Mouse (Mus musculus): ENCODE data around the gene Taf8. TPM values are rescaled to one million over a fixed set of nuclear protein-coding genes. Genes with fewer than 3 reads are reported as not detected.
"Not testable (repeated sequence)": the region's sequence is repeated elsewhere in the genome, so short reads cannot be mapped to it uniquely, and the experiment has no call there.

Gene Taf8
- polyA plus RNA-seq, 1 experiment from 2014 or later = 24.0 TPM

- not testable (repeated sequence) for DNase-seq (ENCODE audit: low spot score); H3K27ac ChIP-seq (ENCODE audit: low read depth, low read length); H3K9me3 ChIP-seq (replicated peaks; ENCODE audit: control insufficient read depth, low read length); H3K4me1 ChIP-seq (ENCODE audit: control insufficient read depth, insufficient read depth, low read length); H3K27me3 ChIP-seq (replicated peaks; ENCODE audit: control insufficient read depth, insufficient read depth, low read length); H3K9ac ChIP-seq (ENCODE audit: low read length); H3K4me3 ChIP-seq (ENCODE audit: low read depth, low read length); ATAC-seq
- peak overlapping the region; percentile 48; the same call in 1 of the 2 replicates for H3K4me2 ChIP-seq (ENCODE audit: low read length)
- H3K36me3 ChIP-seq (ENCODE audit: control insufficient read depth, insufficient read depth, low read length) = peaks cover 27% of the 10 kb centered on the region
- WGBS = 77% methylated on average over 6 of the region's 6 CpGs
These were observed 584 bp upstream of the Taf8 start for GRCm38 (mm10) chr17:47502707-47503045.

- no peak for DNase-seq (ENCODE audit: low spot score)
- peak overlapping the region; percentile 57 for H3K4me3 ChIP-seq (ENCODE audit: low read depth, low read length)
- H3K27me3 ChIP-seq (replicated peaks; ENCODE audit: control insufficient read depth, insufficient read depth, low read length) = no peaks in the 10 kb centered on the region
- H3K36me3 ChIP-seq (ENCODE audit: control insufficient read depth, insufficient read depth, low read length) = peaks cover 33% of the 10 kb centered on the region
- peaks cover 7% of the 10 kb centered on the region for H3K4me1 ChIP-seq (ENCODE audit: control insufficient read depth, insufficient read depth, low read length)
- 9% methylated on average over 11 of the region's 11 CpGs for WGBS
- no peak for ATAC-seq
- no peak overlapping the region for H3K27ac ChIP-seq (ENCODE audit: low read depth, low read length)
- peak overlapping the region; percentile 75 for H3K9ac ChIP-seq (ENCODE audit: low read length)
- H3K4me2 ChIP-seq (ENCODE audit: low read length) = peak overlapping the region; percentile 77
- H3K9me3 ChIP-seq (replicated peaks; ENCODE audit: control insufficient read depth, low read length) = no peaks in the 10 kb centered on the region
These were observed 561 bp downstream of the Taf8 start for GRCm38 (mm10) chr17:47501531-47501930.

DNA sequence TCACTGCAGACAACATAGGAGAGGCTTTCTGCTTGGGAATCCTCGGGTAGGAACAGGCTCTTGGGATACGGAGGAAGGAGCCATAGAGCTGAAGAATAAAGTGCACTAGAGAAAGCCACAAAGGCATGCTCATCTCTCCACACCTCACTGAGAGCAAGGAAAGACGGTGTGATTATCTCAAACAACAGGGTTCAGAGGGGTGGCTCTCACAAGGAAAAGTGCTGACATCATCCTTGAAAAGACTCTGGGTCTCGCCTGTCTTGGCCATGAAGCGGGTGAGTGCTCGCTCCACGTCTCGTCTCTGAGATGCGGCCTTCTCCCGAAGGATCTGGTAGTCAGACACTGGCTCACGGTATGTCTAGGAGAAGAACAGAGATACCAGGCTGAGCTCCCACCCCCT, 8.0 kb downstream of the Taf8 start:
- no peak overlapping the region for H3K4me2 ChIP-seq (ENCODE audit: low read length)
- 90% methylated on average over 11 of the region's 11 CpGs for WGBS
- H3K4me1 ChIP-seq (ENCODE audit: control insufficient read depth, insufficient read depth, low read length) = no peaks in the 10 kb centered on the region
- no peaks in the 10 kb centered on the region for H3K27me3 ChIP-seq (replicated peaks; ENCODE audit: control insufficient read depth, insufficient read depth, low read length)
- H3K36me3 ChIP-seq (ENCODE audit: control insufficient read depth, insufficient read depth, low read length) = peaks cover 87% of the 10 kb centered on the region
- H3K4me3 ChIP-seq (ENCODE audit: low read depth, low read length) = no peak overlapping the region
- no peaks in the 10 kb centered on the region for H3K9me3 ChIP-seq (replicated peaks; ENCODE audit: control insufficient read depth, low read length)
- no peak overlapping the region for H3K27ac ChIP-seq (ENCODE audit: low read depth, low read length)
- ATAC-seq = no peak
- no peak for DNase-seq (ENCODE audit: low spot score)
- H3K9ac ChIP-seq (ENCODE audit: low read length) = no peak overlapping the region

DNA sequence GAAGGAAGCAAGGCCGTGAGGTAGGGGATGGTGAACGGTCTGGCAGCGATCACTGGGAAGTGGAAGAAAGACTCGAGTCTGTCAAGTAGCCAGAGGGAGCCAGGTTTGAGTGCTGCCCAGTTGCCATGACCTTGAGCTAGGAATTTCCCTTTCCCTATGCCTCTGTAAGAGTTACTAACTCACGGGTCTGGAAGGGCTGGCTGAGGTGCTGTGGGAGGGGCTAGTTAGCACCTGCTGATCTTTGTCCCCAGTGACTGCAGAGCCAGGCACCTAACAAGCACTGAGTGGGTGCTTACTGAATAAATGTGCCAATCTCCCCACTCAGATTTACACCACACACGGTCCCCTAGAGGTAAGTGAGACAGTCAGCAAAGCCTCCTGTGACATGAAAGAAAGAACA, 8.4 kb downstream of the Taf8 start:
- DNase-seq (ENCODE audit: low spot score) = no peak
- WGBS = 84% methylated on average over 6 of the region's 6 CpGs
- H3K27me3 ChIP-seq (replicated peaks; ENCODE audit: control insufficient read depth, insufficient read depth, low read length) = no peaks in the 10 kb centered on the region
- H3K4me2 ChIP-seq (ENCODE audit: low read length) = no peak overlapping the region
- no peak for ATAC-seq
- H3K4me1 ChIP-seq (ENCODE audit: control insufficient read depth, insufficient read depth, low read length) = no peaks in the 10 kb centered on the region
- H3K9ac ChIP-seq (ENCODE audit: low read length) = no peak overlapping the region
- H3K36me3 ChIP-seq (ENCODE audit: control insufficient read depth, insufficient read depth, low read length) = peaks cover 88% of the 10 kb centered on the region
- H3K27ac ChIP-seq (ENCODE audit: low read depth, low read length) = no peak overlapping the region
- no peaks in the 10 kb centered on the region for H3K9me3 ChIP-seq (replicated peaks; ENCODE audit: control insufficient read depth, low read length)
- no peak overlapping the region for H3K4me3 ChIP-seq (ENCODE audit: low read depth, low read length)

DNA sequence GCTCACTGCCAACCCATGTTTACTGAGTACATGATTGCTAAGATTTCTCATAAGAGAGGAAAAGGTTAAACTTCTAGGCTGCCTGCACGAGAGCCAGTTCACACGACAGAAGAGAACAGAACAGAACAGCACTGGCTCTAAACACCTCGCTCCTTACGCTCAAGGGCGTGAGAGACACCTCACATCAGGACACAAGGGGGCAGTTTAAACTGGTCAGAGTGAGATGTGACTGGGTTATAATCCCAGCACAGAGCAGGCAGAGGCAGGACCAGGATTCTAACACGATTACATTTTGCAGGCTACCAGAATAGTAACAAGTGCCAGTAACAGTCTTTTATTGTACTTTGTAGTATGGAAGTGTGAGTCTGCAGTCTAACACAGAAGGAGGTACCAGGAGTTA, 9.4 kb downstream of the Taf8 start:
- no peak overlapping the region for H3K9ac ChIP-seq (ENCODE audit: low read length)
- WGBS = 80% methylated on average over 6 of the region's 6 CpGs

GRCm38 (mm10) chr17:47490791-47491190, 11.3 kb downstream of the Taf8 start:
- no peak for ATAC-seq
- H3K36me3 ChIP-seq (ENCODE audit: control insufficient read depth, insufficient read depth, low read length) = peaks cover 74% of the 10 kb centered on the region
- WGBS = 87% methylated on average over 9 of the region's 9 CpGs
- H3K4me1 ChIP-seq (ENCODE audit: control insufficient read depth, insufficient read depth, low read length) = no peaks in the 10 kb centered on the region
- no peaks in the 10 kb centered on the region for H3K27me3 ChIP-seq (replicated peaks; ENCODE audit: control insufficient read depth, insufficient read depth, low read length)
- H3K9ac ChIP-seq (ENCODE audit: low read length) = no peak overlapping the region
- DNase-seq (ENCODE audit: low spot score) = no peak
- no peak overlapping the region for H3K4me3 ChIP-seq (ENCODE audit: low read depth, low read length)
- no peak overlapping the region for H3K4me2 ChIP-seq (ENCODE audit: low read length)
- no peak overlapping the region for H3K27ac ChIP-seq (ENCODE audit: low read depth, low read length)
- H3K9me3 ChIP-seq (replicated peaks; ENCODE audit: control insufficient read depth, low read length) = no peaks in the 10 kb centered on the region

More for the DNA sequence above, 9.4 kb downstream of the Taf8 start:
- H3K4me1 ChIP-seq (ENCODE audit: control insufficient read depth, insufficient read depth, low read length) = no peaks in the 10 kb centered on the region
- no peak overlapping the region for H3K27ac ChIP-seq (ENCODE audit: low read depth, low read length)
- H3K9me3 ChIP-seq (replicated peaks; ENCODE audit: control insufficient read depth, low read length) = no peaks in the 10 kb centered on the region
- peaks cover 85% of the 10 kb centered on the region for H3K36me3 ChIP-seq (ENCODE audit: control insufficient read depth, insufficient read depth, low read length)
- H3K4me2 ChIP-seq (ENCODE audit: low read length) = no peak overlapping the region
- DNase-seq (ENCODE audit: low spot score) (no peak), ATAC-seq (no peak)
- H3K27me3 ChIP-seq (replicated peaks; ENCODE audit: control insufficient read depth, insufficient read depth, low read length) = no peaks in the 10 kb centered on the region
- no peak overlapping the region for H3K4me3 ChIP-seq (ENCODE audit: low read depth, low read length)

- WGBS = 70% methylated on average over 3 of the region's 3 CpGs
- ATAC-seq (no peak), DNase-seq (ENCODE audit: low spot score) (peak; percentile 49)
- H3K4me1 ChIP-seq (ENCODE audit: control insufficient read depth, insufficient read depth, low read length) = no peaks in the 10 kb centered on the region
- H3K9ac ChIP-seq (ENCODE audit: low read length) = no peak overlapping the region
- no peak overlapping the region for H3K4me3 ChIP-seq (ENCODE audit: low read depth, low read length)
- H3K4me2 ChIP-seq (ENCODE audit: low read length) = no peak overlapping the region
- H3K36me3 ChIP-seq (ENCODE audit: control insufficient read depth, insufficient read depth, low read length) = peaks cover 28% of the 10 kb centered on the region
- no peaks in the 10 kb centered on the region for H3K9me3 ChIP-seq (replicated peaks; ENCODE audit: control insufficient read depth, low read length)
- H3K27ac ChIP-seq (ENCODE audit: low read depth, low read length) = no peak overlapping the region
- no peaks in the 10 kb centered on the region for H3K27me3 ChIP-seq (replicated peaks; ENCODE audit: control insufficient read depth, insufficient read depth, low read length)
These were observed 16.3 kb downstream of the Taf8 start for GRCm38 (mm10) chr17:47485791-47486190.

DNA sequence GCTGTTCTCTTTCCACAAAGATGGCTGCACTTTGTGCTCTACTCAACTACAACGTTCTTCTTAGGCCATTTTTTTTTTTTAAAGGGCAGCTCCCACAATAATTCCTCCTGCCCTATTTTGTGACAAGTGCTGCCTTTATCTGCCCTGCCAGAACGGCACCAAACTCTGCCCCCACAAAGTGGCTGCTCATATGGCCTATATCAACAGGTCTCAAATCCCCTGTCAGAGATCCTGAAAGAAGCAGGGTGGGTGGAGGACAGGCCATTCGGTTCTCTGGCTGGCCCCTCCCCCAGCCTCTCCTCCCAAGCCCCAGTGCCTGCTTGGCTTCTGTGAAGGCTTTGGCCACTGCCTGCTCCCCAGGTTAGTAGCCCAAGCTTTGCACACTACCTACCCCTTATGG, 17.1 kb downstream of the Taf8 start:
- Histone ChIP-seq H3K9me3 (replicated peaks; ENCODE audit: control insufficient read depth, low read length) (no peaks in the 10 kb centered on the region), H3K4me3 (ENCODE audit: low read depth, low read length) (no peak overlapping the region), H3K4me2 (ENCODE audit: low read length) (no peak overlapping the region), H3K27me3 (replicated peaks; ENCODE audit: control insufficient read depth, insufficient read depth, low read length) (no peaks in the 10 kb centered on the region), H3K9ac (ENCODE audit: low read length) (no peak overlapping the region), H3K4me1 (ENCODE audit: control insufficient read depth, insufficient read depth, low read length) (no peaks in the 10 kb centered on the region), H3K36me3 (ENCODE audit: control insufficient read depth, insufficient read depth, low read length) (peaks cover 20% of the 10 kb centered on the region), H3K27ac (ENCODE audit: low read depth, low read length) (no peak overlapping the region)
- ATAC-seq (no peak), DNase-seq (ENCODE audit: low spot score) (no peak)
- WGBS = 12% methylated on average over 3 of the region's 3 CpGs

- DNase-seq (ENCODE audit: low spot score) (no peak), ATAC-seq (no peak)
- no peak overlapping the region for H3K4me2 ChIP-seq (ENCODE audit: low read length)
- H3K36me3 ChIP-seq (ENCODE audit: control insufficient read depth, insufficient read depth, low read length) = peaks cover 14% of the 10 kb centered on the region
- WGBS = 14% methylated on average over 1 of the region's 1 CpGs
- no peaks in the 10 kb centered on the region for H3K27me3 ChIP-seq (replicated peaks; ENCODE audit: control insufficient read depth, insufficient read depth, low read length)
- no peaks in the 10 kb centered on the region for H3K9me3 ChIP-seq (replicated peaks; ENCODE audit: control insufficient read depth, low read length)
- H3K9ac ChIP-seq (ENCODE audit: low read length) = no peak overlapping the region
- H3K4me3 ChIP-seq (ENCODE audit: low read depth, low read length) = no peak overlapping the region
- H3K4me1 ChIP-seq (ENCODE audit: control insufficient read depth, insufficient read depth, low read length) = no peaks in the 10 kb centered on the region
- H3K27ac ChIP-seq (ENCODE audit: low read depth, low read length) = no peak overlapping the region
These were observed 17.7 kb downstream of the Taf8 start for GRCm38 (mm10) chr17:47484241-47484921.
